Mouse (Mus musculus) cerebellum, adult 2 months (tissue): Measurements from ENCODE around the gene Sspo. TPM values are rescaled to one million over a fixed set of nuclear protein-coding genes. Genes with fewer than 3 reads are reported as not detected.

Source experiments
- DNase-seq, 2 experiments: peaks; one replicate each; pipeline ENCODE4 v3.0.0; 2021
- H3K27ac ChIP-seq: fragments of 200-500 bp; 2 replicates; pipeline ENCODE4 v1.5.1; 2012; ENCODE audit warnings: low read length, control low read depth, inconsistent platforms; ENCODE audit not compliant: insufficient read depth
- H3K27me3 ChIP-seq: fragments of 200-500 bp; 2 replicates; pipeline ENCODE4 v1.6.1; 2012; ENCODE audit warnings: inconsistent platforms, mild to moderate bottlenecking, low read length, moderate library complexity; ENCODE audit not compliant: control insufficient read depth, insufficient read depth
- H3K4me1 ChIP-seq: fragments of 200-500 bp; 2 replicates; pipeline ENCODE4 v1.6.1; 2011; ENCODE audit warnings: low read length; ENCODE audit not compliant: control insufficient read depth, insufficient read depth
- H3K4me3 ChIP-seq: fragments of 200-500 bp; replicated peaks from 2 replicates; pipeline ENCODE3; 2011; ENCODE audit warnings: mild to moderate bottlenecking, low read depth, low read length, control low read depth; ENCODE audit not compliant: insufficient read depth
- CTCF ChIP-seq: fragments of 200-500 bp; IDR thresholded peaks from 2 replicates; pipeline ENCODE4 v1.5.1; 2011; ENCODE audit warnings: low read depth, mild to moderate bottlenecking, control low read depth, low read length, moderate library complexity, borderline replicate concordance; ENCODE audit not compliant: insufficient read depth
- POLR2A ChIP-seq: fragments of 200-500 bp; IDR thresholded peaks from 2 replicates; pipeline ENCODE4 v1.6.1; 2011; ENCODE audit warnings: low read length, control low read depth, borderline replicate concordance; ENCODE audit not compliant: insufficient read depth
- WGBS: fragments of 180-500 bp; shearing (Covaris S2); methylation state at CpG from one replicate; pipeline ENCODE4 v1.1.7; 2018; 5-methylcytosine and 5-hydroxymethylcytosine counted together
- polyA plus RNA-seq: library from polyadenylated mRNA; depleted of rRNA; stranded (reverse); fragments of >200 nt; gene quantifications from 2 replicates; pipeline ENCODE4 v1.2.3, GENCODE M21; 2012

Gene Sspo
- polyA plus RNA-seq, 1 experiment, result 3.7 TPM

- H3K4me1 ChIP-seq, result peaks cover 11% of the 10 kb centered on the region
- H3K27ac ChIP-seq, result no peak overlapping the region
- H3K27me3 ChIP-seq, result no peaks in the 10 kb centered on the region
- 87% methylated on average over 9 of the region's 9 CpGs for WGBS
- TF ChIP-seq CTCF, result no peak
- no peak for TF ChIP-seq POLR2A
- DNase-seq, result no peak
- no peak overlapping the region for H3K4me3 ChIP-seq
Measured at GRCm38 (mm10) chr6:48527901-48528300, 79.9 kb downstream of the Sspo start.

- no peak for DNase-seq
- TF ChIP-seq CTCF, result no peak
- no peak for TF ChIP-seq POLR2A
- Histone ChIP-seq H3K4me3 (no peak overlapping the region), H3K4me1 (peaks cover 11% of the 10 kb centered on the region), H3K27me3 (no peaks in the 10 kb centered on the region), H3K27ac (no peak overlapping the region)
- WGBS, result 81% methylated on average over 14 of the region's 14 CpGs
Measured at GRCm38 (mm10) chr6:48529261-48529660, 81.2 kb downstream of the Sspo start.

- no peak overlapping the region for H3K4me3 ChIP-seq
- 50% methylated on average over 16 of the region's 16 CpGs for WGBS
- TF ChIP-seq CTCF (no peak), POLR2A (no peak)
- no peak overlapping the region for H3K27ac ChIP-seq
- no peaks in the 10 kb centered on the region for H3K27me3 ChIP-seq
- DNase-seq, result peak; percentile 47 to 58
- peaks cover 11% of the 10 kb centered on the region for H3K4me1 ChIP-seq
Measured at GRCm38 (mm10) chr6:48529871-48530440, 81.9 kb downstream of the Sspo start.

- Histone ChIP-seq H3K4me1 (peaks cover 11% of the 10 kb centered on the region), H3K27ac (no peak overlapping the region), H3K27me3 (no peaks in the 10 kb centered on the region), H3K4me3 (no peak overlapping the region)
- DNase-seq, result no peak
- no peak for TF ChIP-seq CTCF
- no peak for TF ChIP-seq POLR2A
- 50% methylated on average over 2 of the region's 2 CpGs for WGBS
Measured at GRCm38 (mm10) chr6:48530862-48531261, 82.8 kb downstream of the Sspo start.

GRCm38 (mm10) chr6:48533475-48533874 is 85.4 kb downstream of the Sspo start:
- Histone ChIP-seq H3K4me1 (peaks cover 14% of the 10 kb centered on the region), H3K4me3 (no peak overlapping the region), H3K27me3 (no peaks in the 10 kb centered on the region), H3K27ac (no peak overlapping the region)
- TF ChIP-seq CTCF (no peak), POLR2A (no peak)
- DNase-seq, result no peak
- 84% methylated on average over 2 of the region's 2 CpGs for WGBS

GRCm38 (mm10) chr6:48534913-48535312 is 86.9 kb downstream of the Sspo start:
- TF ChIP-seq POLR2A (no peak), CTCF (no peak)
- DNase-seq, result no peak
- H3K27ac ChIP-seq, result no peak overlapping the region
- no peaks in the 10 kb centered on the region for H3K27me3 ChIP-seq
- 69% methylated on average over 8 of the region's 8 CpGs for WGBS
- H3K4me1 ChIP-seq, result peaks cover 16% of the 10 kb centered on the region
- no peak overlapping the region for H3K4me3 ChIP-seq

- TF ChIP-seq CTCF, result no peak
- TF ChIP-seq POLR2A, result no peak
- WGBS, result 71% methylated on average over 4 of the region's 4 CpGs
- Histone ChIP-seq H3K27ac (no peak overlapping the region), H3K4me3 (no peak overlapping the region), H3K4me1 (peaks cover 13% of the 10 kb centered on the region), H3K27me3 (no peaks in the 10 kb centered on the region)
- DNase-seq, result no peak
Measured at GRCm38 (mm10) chr6:48536091-48536490, 88.1 kb downstream of the Sspo start.

GRCm38 (mm10) chr6:48537105-48537954 is 89.3 kb downstream of the Sspo start, which contains the start of gene Atp6v0e2:
TSS of gene Atp6v0e2 (plus strand) at chr6:48537615.
- peak within 1 kb of the TSS; percentile 74 for H3K4me3 ChIP-seq
- no peaks in the 10 kb centered on the region for H3K27me3 ChIP-seq
- 4% methylated on average over 38 of the region's 38 CpGs for WGBS
- peak; percentile 95 to 96 for DNase-seq
- TF ChIP-seq CTCF (no peak), POLR2A (peak; percentile 84)
- H3K27ac ChIP-seq, result peak within 1 kb of the TSS; percentile 61
- peaks cover 13% of the 10 kb centered on the region for H3K4me1 ChIP-seq
